ENCODE assay signal across 8 mouse cellular contexts in the genomic region with DNA sequence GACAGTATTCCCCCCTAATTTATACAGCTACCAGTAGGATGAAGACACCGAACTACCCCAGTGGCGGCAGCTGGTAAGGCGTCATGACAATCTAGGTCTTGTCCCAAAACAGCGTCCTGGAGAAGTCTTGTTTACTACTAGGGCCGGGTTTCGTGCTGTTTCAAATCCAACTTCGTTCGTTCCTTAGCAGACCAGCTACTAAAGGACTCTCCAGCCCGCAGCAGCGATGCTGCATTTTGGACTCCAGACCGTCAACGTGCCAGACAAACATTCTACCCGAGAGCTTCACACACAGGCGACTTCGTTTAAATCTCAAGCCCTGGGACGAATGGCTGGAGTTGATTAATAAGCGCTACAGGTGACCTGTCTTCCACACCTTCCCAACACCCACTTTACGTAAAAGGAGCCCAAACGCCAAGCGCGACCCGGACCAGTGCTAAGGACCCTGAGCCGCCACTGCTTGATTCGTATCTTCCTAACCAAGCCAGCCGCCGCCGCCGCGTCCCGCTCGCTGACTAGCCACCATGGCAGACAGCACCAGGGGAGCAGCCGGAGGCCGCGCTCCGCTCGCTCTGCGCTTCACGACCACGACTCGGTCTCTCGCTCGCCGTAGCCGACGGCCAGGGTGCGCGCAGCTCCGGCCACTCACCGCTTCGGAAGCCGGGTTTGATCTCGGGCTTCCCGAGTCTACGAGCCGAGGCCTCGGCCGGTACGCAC. TPM values are rescaled to one million over a fixed set of nuclear protein-coding genes. Genes with fewer than 3 reads are reported as not detected.
DNase-seq lines count a peak whose midpoint lies in the region; ATAC-seq and TF ChIP-seq lines count a peak whose summit lies in the region.

No protein-coding gene starts in this region.

- under 1% methylated on average over 58 of the region's 58 CpGs for WGBS in kidney, embryonic 16.5 days
- under 1% methylated on average over 58 of the region's 58 CpGs for WGBS in liver, postnatal 0 days (ENCODE audit: insufficient replicate concordance)
- WGBS in neural tube, embryonic 11.5 days = under 1% methylated on average over 57 of the region's 58 CpGs

- peak overlapping the region; percentile 92 for H3K27ac ChIP-seq in gastrocnemius, adult 2 months
- peak overlapping the region; percentile 87 for H3K27ac ChIP-seq in kidney, embryonic 16.5 days (ENCODE audit: low read length)
- peak overlapping the region; percentile 79 for H3K27ac ChIP-seq in liver, postnatal 0 days (ENCODE audit: low read depth)
- peak overlapping the region; percentile 78 for H3K27ac ChIP-seq in neural tube, embryonic 11.5 days (ENCODE audit: low read depth, low read length)

- H3K4me2 ChIP-seq in kidney, embryonic 16.5 days (replicated peaks; ENCODE audit: low read depth, low read length) = peak overlapping the region; percentile 69
- H3K4me2 ChIP-seq in liver, postnatal 0 days (ENCODE audit: low read depth, low read length) = peak overlapping the region; percentile 74
- peak overlapping the region; percentile 74 for H3K4me2 ChIP-seq in neural tube, embryonic 11.5 days (ENCODE audit: low read depth)

- H3K27me3 ChIP-seq in kidney, embryonic 16.5 days (ENCODE audit: insufficient read depth, low read length) = no peaks in the 10 kb centered on the region
- H3K27me3 ChIP-seq in liver, postnatal 0 days (ENCODE audit: insufficient read depth, low read length) = peaks cover 2% of the 10 kb centered on the region; the same call in 1 of the 2 replicates
- H3K27me3 ChIP-seq in neural tube, embryonic 11.5 days (ENCODE audit: control insufficient read depth, insufficient read depth, low read length) = no peaks in the 10 kb centered on the region

- peaks cover 36% of the 10 kb centered on the region for H3K36me3 ChIP-seq in kidney, embryonic 16.5 days (ENCODE audit: insufficient read depth, low read length)
- H3K36me3 ChIP-seq in liver, postnatal 0 days (replicated peaks; ENCODE audit: insufficient read depth, low read length) = peaks cover 40% of the 10 kb centered on the region
- H3K36me3 ChIP-seq in neural tube, embryonic 11.5 days (ENCODE audit: control insufficient read depth, insufficient read depth, low read length) = peaks cover 8% of the 10 kb centered on the region

- TF ChIP-seq EP300 in liver, postnatal 0 days (IDR thresholded peaks at IDR 0.05; ENCODE audit: low read depth) = no peak

- ATAC-seq in kidney, embryonic 16.5 days (ENCODE audit: low FRiP score, low TSS enrichment) = peak; percentile 69
- peak; percentile 56 for ATAC-seq in liver, postnatal 0 days
- ATAC-seq in neural tube, embryonic 11.5 days (ENCODE audit: insufficient read depth, low FRiP score, low TSS enrichment) = peak; percentile 42; the same call in 1 of the 2 replicates

- TF ChIP-seq CTCF in gastrocnemius, adult 2 months (IDR thresholded peaks at IDR 0.05) = peak; percentile 39
- TF ChIP-seq CTCF in liver, postnatal 0 days (IDR thresholded peaks at IDR 0.05; ENCODE audit: low read depth) = peak; percentile 54

- DNase-seq in 3T3-L1 (ENCODE audit: low read depth, low spot score) = peak; percentile 79
- DNase-seq in CD8-positive naive resting alpha-beta T cell, adult 2 months (ENCODE audit: low read depth in 2 of 2, low spot score in 2 of 2) = peak; percentile 28 to 54
- DNase-seq in c-Kit-positive CD71-positive TER-119-negative erythroid progenitor cells, embryonic 14.5 days (ENCODE audit: low read depth) = peak; percentile 31
- DNase-seq in gastrocnemius, adult 2 months = peak; percentile 33
- DNase-seq in liver, postnatal 0 days = peak; percentile 68
- DNase-seq in neural tube, embryonic 11.5 days (ENCODE audit: low spot score) = peak; percentile 54
- DNase-seq in urinary bladder, postnatal 14 days (ENCODE audit: low spot score) = peak; percentile 28

- intact Hi-C loops in gastrocnemius, adult 2 months (cut with DNase I) = loop anchor here (5.0 kb wide), 1 partner anchor 897 kb away; the partner anchor contains the start of gene Gar1

- peak overlapping the region; percentile 94 for H3K9ac ChIP-seq in kidney, embryonic 16.5 days (replicated peaks; ENCODE audit: low read length)
- H3K9ac ChIP-seq in liver, postnatal 0 days (replicated peaks) = peak overlapping the region; percentile 96
- H3K9ac ChIP-seq in neural tube, embryonic 11.5 days (ENCODE audit: low read length) = peak overlapping the region; percentile 97

- no peaks in the 10 kb centered on the region for H3K9me3 ChIP-seq in kidney, embryonic 16.5 days (ENCODE audit: low read length)
- no peaks in the 10 kb centered on the region for H3K9me3 ChIP-seq in liver, postnatal 0 days (ENCODE audit: low read length)
- no peaks in the 10 kb centered on the region for H3K9me3 ChIP-seq in neural tube, embryonic 11.5 days (ENCODE audit: control insufficient read depth, low read length)

- peaks cover 21% of the 10 kb centered on the region for H3K4me1 ChIP-seq in kidney, embryonic 16.5 days (ENCODE audit: insufficient read depth, low read length)
- H3K4me1 ChIP-seq in liver, postnatal 0 days (ENCODE audit: insufficient read depth) = peaks cover 19% of the 10 kb centered on the region
- peaks cover 5% of the 10 kb centered on the region; the same call in 1 of the 2 replicates for H3K4me1 ChIP-seq in neural tube, embryonic 11.5 days (ENCODE audit: control insufficient read depth, insufficient read depth, low read length)

- peak overlapping the region; percentile 86 for H3K4me3 ChIP-seq in gastrocnemius, adult 2 months
- peak overlapping the region; percentile 94 for H3K4me3 ChIP-seq in kidney, embryonic 16.5 days (ENCODE audit: low read length)
- peak overlapping the region; percentile 92 for H3K4me3 ChIP-seq in liver, postnatal 0 days (ENCODE audit: low read depth, low read length)
- peak overlapping the region; percentile 99 for H3K4me3 ChIP-seq in neural tube, embryonic 11.5 days (ENCODE audit: low read depth, low read length)

RNA-seq across cellular contexts. Expression of gene Rpl34, which starts 0.6 kb away (rescaled TPM):
- 100 to 1,000 TPM; 312 to 382 TPM for total RNA-seq in gastrocnemius, adult 2 months (2021)
- 806 and 861 TPM in 2 replicates for polyA plus RNA-seq in kidney, embryonic 16.5 days (2015; fragmentation: Nextera tagmentation; extraction: Ambion mirVana)
- polyA plus RNA-seq in liver, postnatal 0 days (2015; fragmentation: Nextera tagmentation; extraction: Ambion mirVana) = 539 and 549 TPM in 2 replicates
- polyA plus RNA-seq in neural tube, embryonic 11.5 days (2014; fragmentation: Nextera tagmentation; extraction: Ambion mirVana) = 705 and 712 TPM in 2 replicates

RNA-seq across cellular contexts. Expression of gene Ostc, which starts 20.4 kb away (rescaled TPM):
- total RNA-seq in gastrocnemius, adult 2 months (2021) = 10 to 100 TPM; 27.9 to 37.7 TPM
- polyA plus RNA-seq in kidney, embryonic 16.5 days (2015; fragmentation: Nextera tagmentation; extraction: Ambion mirVana) = 356 and 387 TPM in 2 replicates
- polyA plus RNA-seq in liver, postnatal 0 days (2015; fragmentation: Nextera tagmentation; extraction: Ambion mirVana) = 171 and 178 TPM in 2 replicates
- 319 and 333 TPM in 2 replicates for polyA plus RNA-seq in neural tube, embryonic 11.5 days (2014; fragmentation: Nextera tagmentation; extraction: Ambion mirVana)

Comparison
In these comparisons a context has a peak if more than half of its experiments do, and no peak if none do; other contexts are left out.
1. Peak in every context shown above with its lines: DNase-seq, ATAC-seq, H3K4me3 ChIP-seq and H3K27ac ChIP-seq.
2. DNase-seq: peak in every context shown above with its lines; median percentile 79 in 3T3-L1; 68 in liver, postnatal 0 days; 54 in neural tube, embryonic 11.5 days; 41 in CD8-positive naive resting alpha-beta T cell, adult 2 months; 33 in gastrocnemius, adult 2 months; 31 in c-Kit-positive CD71-positive TER-119-negative erythroid progenitor cells, embryonic 14.5 days; 28 in urinary bladder, postnatal 14 days.